Mouse (Mus musculus): ENCODE measurements around the gene Kcnma1. TPM values are rescaled to one million over a fixed set of nuclear protein-coding genes. Genes with fewer than 3 reads are reported as not detected.

Kcnma1 gene
- polyA plus RNA-seq, 1 experiment from 2014 or later: 0.03 TPM

DNA sequence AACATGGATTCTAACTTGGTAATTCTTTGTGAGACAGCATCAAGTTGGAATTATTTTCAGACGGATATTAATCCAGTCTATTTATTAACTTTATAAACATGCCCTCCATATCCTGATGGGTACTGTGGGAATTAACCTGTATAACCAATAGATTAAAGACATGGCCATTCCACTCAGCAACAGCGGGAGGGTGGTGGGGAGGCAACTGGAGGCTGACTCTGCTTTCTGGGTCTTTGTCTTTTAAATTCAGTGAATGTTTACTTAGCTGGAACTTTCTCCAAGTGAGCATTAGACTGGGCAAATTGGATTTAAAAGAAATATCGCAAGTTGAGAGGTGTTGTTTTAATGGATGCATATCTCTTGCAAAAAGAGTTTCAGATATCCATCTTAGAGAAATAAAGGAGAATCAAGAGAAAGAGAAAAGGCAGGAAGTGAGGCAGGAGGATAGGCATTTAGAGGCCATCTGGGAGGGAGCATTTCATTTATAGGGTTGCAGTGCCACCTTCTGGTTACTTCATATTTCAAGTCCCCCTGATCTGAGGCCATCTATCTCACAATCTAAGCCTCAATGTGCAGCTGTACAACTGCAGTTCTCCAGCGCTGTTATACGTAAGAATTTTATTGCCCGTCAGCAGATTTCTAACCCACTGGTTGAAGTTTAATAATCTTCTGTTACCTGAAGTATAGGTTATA lies 613.4 kb downstream of the Kcnma1 start:
- Histone ChIP-seq H3K4me2 (no peak overlapping the region), H3K4me3 (replicated peaks) (no peak overlapping the region), H3K4me1 (replicated peaks) (no peaks in the 10 kb centered on the region), H3K9me3 (replicated peaks) (no peaks in the 10 kb centered on the region), H3K27me3 (no peaks in the 10 kb centered on the region), H3K36me3 (no peaks in the 10 kb centered on the region), H3K27ac (no peak overlapping the region), H3K9ac (no peak overlapping the region)
- ATAC-seq (ENCODE audit: low read depth): no peak
- WGBS (ENCODE audit: insufficient replicate concordance): 20% methylated on average over 6 of the region's 6 CpGs
- DNase-seq: no peak

DNA sequence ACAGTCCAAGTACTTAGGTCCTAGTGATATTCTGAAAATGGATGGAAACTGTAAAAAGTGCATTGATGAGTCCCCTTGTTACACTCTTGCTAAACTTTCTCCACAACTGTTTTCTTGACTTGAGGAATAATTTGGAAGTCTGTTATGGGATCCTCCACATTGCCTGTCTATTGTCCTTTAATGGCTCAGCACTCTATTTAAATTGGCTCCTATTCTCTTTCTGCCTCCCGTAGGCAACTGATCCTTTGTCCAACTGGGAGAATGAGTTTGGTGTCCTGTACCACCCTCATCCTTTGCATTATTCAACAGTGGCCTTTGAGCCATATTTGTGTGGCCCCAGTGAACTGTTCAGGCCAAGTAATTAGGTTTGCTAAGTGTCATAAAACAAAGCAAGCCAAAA lies 616.6 kb downstream of the Kcnma1 start:
- no peaks in the 10 kb centered on the region for H3K27me3 ChIP-seq
- no peak for DNase-seq
- H3K9ac ChIP-seq: no peak overlapping the region
- WGBS (ENCODE audit: insufficient replicate concordance): 54% methylated on average over 1 of the region's 1 CpGs
- no peak overlapping the region for H3K4me3 ChIP-seq (replicated peaks)
- no peak for ATAC-seq (ENCODE audit: low read depth)
- H3K4me2 ChIP-seq: no peak overlapping the region
- no peaks in the 10 kb centered on the region for H3K4me1 ChIP-seq (replicated peaks)
- no peak overlapping the region for H3K27ac ChIP-seq
- H3K36me3 ChIP-seq: no peaks in the 10 kb centered on the region
- no peaks in the 10 kb centered on the region for H3K9me3 ChIP-seq (replicated peaks)

- 9% methylated on average over 3 of the region's 3 CpGs for WGBS (ENCODE audit: insufficient replicate concordance)
- no peak overlapping the region for H3K27ac ChIP-seq
- ATAC-seq (ENCODE audit: low read depth) (no peak), DNase-seq (no peak)
- H3K9me3 ChIP-seq (replicated peaks): no peaks in the 10 kb centered on the region
- H3K4me3 ChIP-seq (replicated peaks): no peak overlapping the region
- no peaks in the 10 kb centered on the region for H3K4me1 ChIP-seq (replicated peaks)
- no peak overlapping the region for H3K4me2 ChIP-seq
- H3K27me3 ChIP-seq: no peaks in the 10 kb centered on the region
- no peaks in the 10 kb centered on the region for H3K36me3 ChIP-seq
- no peak overlapping the region for H3K9ac ChIP-seq
These were observed 622.7 kb downstream of the Kcnma1 start for GRCm38 (mm10) chr14:23391566-23391965.

DNA sequence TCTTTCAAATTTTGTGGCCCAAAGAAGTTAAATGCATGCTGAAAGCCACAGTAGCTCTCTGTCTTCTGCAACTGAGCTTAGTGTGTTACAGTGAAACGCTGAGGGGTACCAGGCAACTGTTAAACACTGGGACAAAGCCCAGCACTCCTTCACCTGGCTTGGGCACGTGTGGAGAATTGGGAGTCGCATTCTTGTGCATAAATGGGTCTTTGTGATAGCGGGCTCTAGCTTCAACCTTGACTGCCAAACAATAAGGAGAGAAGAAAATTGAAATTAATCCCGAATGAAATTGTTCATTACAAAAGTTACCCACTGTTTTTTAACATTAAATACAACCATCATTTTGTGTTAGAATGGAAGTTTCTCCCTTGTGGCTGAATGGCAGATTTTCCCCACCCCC lies 623.5 kb downstream of the Kcnma1 start:
- WGBS (ENCODE audit: insufficient replicate concordance): 55% methylated on average over 5 of the region's 5 CpGs

GRCm38 (mm10) chr14:23390161-23390560 lies 624.1 kb downstream of the Kcnma1 start:
- no peak overlapping the region for H3K4me2 ChIP-seq
- no peaks in the 10 kb centered on the region for H3K9me3 ChIP-seq (replicated peaks)
- ATAC-seq (ENCODE audit: low read depth): no peak
- no peak overlapping the region for H3K4me3 ChIP-seq (replicated peaks)
- H3K27ac ChIP-seq: no peak overlapping the region
- H3K36me3 ChIP-seq: no peaks in the 10 kb centered on the region
- DNase-seq: no peak
- WGBS (ENCODE audit: insufficient replicate concordance): 59% methylated on average over 4 of the region's 4 CpGs
- no peaks in the 10 kb centered on the region for H3K4me1 ChIP-seq (replicated peaks)
- no peak overlapping the region for H3K9ac ChIP-seq
- H3K27me3 ChIP-seq: no peaks in the 10 kb centered on the region

More for the DNA sequence above, 623.5 kb downstream of the Kcnma1 start:
- ATAC-seq (ENCODE audit: low read depth): no peak
- Histone ChIP-seq H3K27me3 (no peaks in the 10 kb centered on the region), H3K4me3 (replicated peaks) (no peak overlapping the region), H3K27ac (no peak overlapping the region), H3K9ac (no peak overlapping the region), H3K36me3 (no peaks in the 10 kb centered on the region), H3K4me2 (no peak overlapping the region), H3K9me3 (replicated peaks) (no peaks in the 10 kb centered on the region), H3K4me1 (replicated peaks) (no peaks in the 10 kb centered on the region)
- DNase-seq: no peak

DNA sequence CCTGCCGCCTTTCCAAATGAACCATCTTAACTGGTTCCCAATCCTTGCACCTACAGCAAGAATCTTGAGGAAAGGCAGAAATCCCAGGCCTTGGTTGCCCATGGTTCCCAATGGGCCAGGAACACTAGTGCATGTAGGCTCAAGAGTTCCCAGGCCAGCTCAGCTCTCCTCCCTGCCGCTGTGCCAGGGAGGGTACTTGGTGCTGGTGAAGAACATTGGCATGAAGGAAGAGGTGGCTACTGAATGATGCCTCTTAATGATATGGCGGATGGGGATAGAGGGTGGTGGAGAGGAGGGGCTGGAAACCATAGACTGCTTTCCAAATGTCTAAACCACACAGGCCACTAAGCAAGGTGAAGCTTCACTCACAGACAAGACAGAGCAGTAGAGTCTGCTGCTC lies 627.5 kb downstream of the Kcnma1 start:
- 75% methylated on average over 3 of the region's 3 CpGs for WGBS (ENCODE audit: insufficient replicate concordance)
- H3K9ac ChIP-seq: no peak overlapping the region

GRCm38 (mm10) chr14:23385776-23386608 lies 628.3 kb downstream of the Kcnma1 start:
- Histone ChIP-seq H3K9ac (no peak overlapping the region), H3K27me3 (no peaks in the 10 kb centered on the region), H3K36me3 (no peaks in the 10 kb centered on the region), H3K4me3 (replicated peaks) (no peak overlapping the region), H3K4me2 (no peak overlapping the region), H3K27ac (no peak overlapping the region), H3K9me3 (replicated peaks) (no peaks in the 10 kb centered on the region), H3K4me1 (replicated peaks) (no peaks in the 10 kb centered on the region)
- DNase-seq (no peak), ATAC-seq (ENCODE audit: low read depth) (no peak)
- 29% methylated on average over 11 of the region's 11 CpGs for WGBS (ENCODE audit: insufficient replicate concordance)

More for the DNA sequence above, 627.5 kb downstream of the Kcnma1 start:
- H3K4me2 ChIP-seq: no peak overlapping the region
- DNase-seq (no peak), ATAC-seq (ENCODE audit: low read depth) (no peak)
- no peaks in the 10 kb centered on the region for H3K27me3 ChIP-seq
- H3K9me3 ChIP-seq (replicated peaks): no peaks in the 10 kb centered on the region
- no peaks in the 10 kb centered on the region for H3K4me1 ChIP-seq (replicated peaks)
- H3K4me3 ChIP-seq (replicated peaks): no peak overlapping the region
- no peak overlapping the region for H3K27ac ChIP-seq
- H3K36me3 ChIP-seq: no peaks in the 10 kb centered on the region

- no peak for DNase-seq
- Histone ChIP-seq H3K9me3 (replicated peaks) (no peaks in the 10 kb centered on the region), H3K4me1 (replicated peaks) (no peaks in the 10 kb centered on the region), H3K9ac (no peak overlapping the region), H3K27ac (no peak overlapping the region), H3K36me3 (no peaks in the 10 kb centered on the region), H3K4me2 (no peak overlapping the region), H3K27me3 (no peaks in the 10 kb centered on the region), H3K4me3 (replicated peaks) (no peak overlapping the region)
- 49% methylated on average over 6 of the region's 6 CpGs for WGBS (ENCODE audit: insufficient replicate concordance)
- ATAC-seq (ENCODE audit: low read depth): no peak
These were observed 635.8 kb downstream of the Kcnma1 start for GRCm38 (mm10) chr14:23378351-23379087.

GRCm38 (mm10) chr14:23372021-23372420 lies 642.3 kb downstream of the Kcnma1 start:
- Histone ChIP-seq H3K27ac (no peak overlapping the region), H3K27me3 (no peaks in the 10 kb centered on the region), H3K4me3 (replicated peaks) (no peak overlapping the region), H3K9ac (no peak overlapping the region), H3K36me3 (no peaks in the 10 kb centered on the region), H3K4me2 (no peak overlapping the region), H3K9me3 (replicated peaks) (no peaks in the 10 kb centered on the region), H3K4me1 (replicated peaks) (no peaks in the 10 kb centered on the region)
- WGBS (ENCODE audit: insufficient replicate concordance): 55% methylated on average over 3 of the region's 3 CpGs
- ATAC-seq (ENCODE audit: low read depth) (no peak), DNase-seq (no peak)

DNA sequence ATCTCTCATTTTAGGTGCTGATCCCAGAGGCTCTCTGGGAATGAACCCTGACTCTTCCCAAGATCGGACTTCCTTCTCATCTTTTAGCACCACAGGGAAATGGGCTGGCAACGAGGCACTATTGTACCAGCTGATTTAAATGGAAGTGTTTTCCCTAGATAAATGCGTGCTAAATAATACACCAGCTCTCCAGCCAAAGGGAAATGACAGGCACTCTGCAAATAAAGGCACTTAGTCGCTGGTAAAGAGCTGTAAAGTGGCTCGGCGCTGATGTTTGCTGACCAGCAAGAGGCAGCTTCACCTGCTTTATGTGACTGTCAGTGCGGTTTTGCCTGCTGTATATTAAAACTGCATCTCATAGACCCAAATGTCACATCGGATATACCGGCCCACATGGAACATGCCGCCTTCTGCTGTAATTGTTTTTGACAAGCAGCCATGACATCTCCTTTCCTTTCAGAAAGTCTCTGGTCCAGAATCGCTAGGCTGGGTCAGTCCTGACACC lies 653.7 kb downstream of the Kcnma1 start:
- 59% methylated on average over 11 of the region's 11 CpGs for WGBS (ENCODE audit: insufficient replicate concordance)
- ATAC-seq (ENCODE audit: low read depth): no peak
- Histone ChIP-seq H3K9me3 (replicated peaks) (no peaks in the 10 kb centered on the region), H3K9ac (no peak overlapping the region), H3K4me3 (replicated peaks) (no peak overlapping the region), H3K36me3 (no peaks in the 10 kb centered on the region), H3K4me2 (no peak overlapping the region), H3K4me1 (replicated peaks) (no peaks in the 10 kb centered on the region), H3K27ac (no peak overlapping the region), H3K27me3 (no peaks in the 10 kb centered on the region)
- DNase-seq: no peak

- Histone ChIP-seq H3K27me3 (no peaks in the 10 kb centered on the region), H3K36me3 (no peaks in the 10 kb centered on the region), H3K9ac (no peak overlapping the region), H3K4me3 (replicated peaks) (no peak overlapping the region), H3K4me2 (no peak overlapping the region), H3K4me1 (replicated peaks) (no peaks in the 10 kb centered on the region), H3K9me3 (replicated peaks) (no peaks in the 10 kb centered on the region), H3K27ac (no peak overlapping the region)
- 67% methylated on average over 6 of the region's 6 CpGs for WGBS (ENCODE audit: insufficient replicate concordance)
- DNase-seq (no peak), ATAC-seq (ENCODE audit: low read depth) (no peak)
These were observed 655.5 kb downstream of the Kcnma1 start for GRCm38 (mm10) chr14:23358776-23359175.
